Comparison of ENCODE assay signal across 10 mouse cellular contexts in genomic region chr17:13737336-13737735, GRCm38 (mm10). TPM values are rescaled to one million over a fixed set of nuclear protein-coding genes. Genes with fewer than 3 reads are reported as not detected.
A peak's percentile ranks its signal among the peaks of the same experiment; 100 is the strongest.
DNase-seq lines count a peak whose midpoint lies in the region; ATAC-seq lines count a peak whose summit lies in the region.
"Had no signal": no experiment of that assay in that cellular context is flagged by ENCODE, and none has a peak within 500 bp of the region (broad histone marks: within the 10 kb centered on the region; RNA-seq: fewer than 3 reads in every experiment).

No protein-coding gene starts in this region.

- H3K27ac ChIP-seq in midbrain, embryonic 12.5 days (replicated peaks) = peak overlapping the region; percentile 15; the same call in 1 of the 2 replicates
- H3K27ac ChIP-seq in midbrain, embryonic 10.5 days (replicated peaks) = no peak overlapping the region
- H3K27ac ChIP-seq: liver, embryonic 15.5 days had no signal

- no peaks in the 10 kb centered on the region for H3K9me3 ChIP-seq in midbrain, embryonic 12.5 days
- H3K9me3 ChIP-seq in midbrain, embryonic 10.5 days (replicated peaks) = no peaks in the 10 kb centered on the region
- H3K9me3 ChIP-seq: liver, embryonic 15.5 days had no signal

- intact Hi-C loops in heart, postnatal 14 days (cut with DNase I) = no loop called here

- peaks cover 9% of the 10 kb centered on the region; the same call in 1 of the 2 replicates for H3K4me1 ChIP-seq in midbrain, embryonic 12.5 days
- peaks cover 17% of the 10 kb centered on the region for H3K4me1 ChIP-seq in midbrain, embryonic 10.5 days

- ATAC-seq in midbrain, embryonic 12.5 days (ENCODE audit: low FRiP score, low read depth) = no peak
- no peak for ATAC-seq in granulocyte monocyte progenitor cell, adult 5-6 weeks (replicated peaks; ENCODE audit: poor library complexity, severe bottlenecking)

- no peak overlapping the region for H3K4me3 ChIP-seq in midbrain, embryonic 12.5 days
- no peak overlapping the region for H3K4me3 ChIP-seq in midbrain, embryonic 10.5 days
- H3K4me3 ChIP-seq: liver, embryonic 15.5 days had no signal

- no peak overlapping the region for H3K4me2 ChIP-seq in midbrain, embryonic 12.5 days (replicated peaks)
- H3K4me2 ChIP-seq: liver, embryonic 15.5 days had no signal

- no peaks in the 10 kb centered on the region for H3K27me3 ChIP-seq in midbrain, embryonic 12.5 days
- no peaks in the 10 kb centered on the region for H3K27me3 ChIP-seq in midbrain, embryonic 10.5 days (ENCODE audit: low read depth, poor library complexity, severe bottlenecking)
- H3K27me3 ChIP-seq: liver, embryonic 15.5 days had no signal

- H3K9ac ChIP-seq in midbrain, embryonic 12.5 days (replicated peaks) = no peak overlapping the region
- H3K9ac ChIP-seq: liver, embryonic 15.5 days had no signal

- H3K36me3 ChIP-seq in midbrain, embryonic 12.5 days = no peaks in the 10 kb centered on the region
- H3K36me3 ChIP-seq in midbrain, embryonic 10.5 days = no peaks in the 10 kb centered on the region
- H3K36me3 ChIP-seq: liver, embryonic 15.5 days had no signal

- peak; percentile 14 to 48 for DNase-seq in frontal cortex, adult 2 months (ENCODE audit: extremely low spot score in 1 of 2, low spot score in 1 of 2)
- DNase-seq in frontal cortex, postnatal 14 days (ENCODE audit: low spot score in 2 of 2) = no peak
- no peak for DNase-seq in midbrain, embryonic 10.5 days (ENCODE audit: low spot score)
- DNase-seq in heart, postnatal 14 days = peak; percentile 30
- DNase-seq in lung, postnatal 36 days = peak; percentile 59
- no peak for DNase-seq in layer of hippocampus, postnatal 25 days (ENCODE audit: extremely low spot score in 1 of 2, low spot score in 1 of 2)

- 64% methylated on average over 6 of the region's 6 CpGs for WGBS in midbrain, embryonic 12.5 days
- 78% methylated on average over 6 of the region's 6 CpGs for WGBS in midbrain, embryonic 10.5 days

RNA-seq across cellular contexts. Expression of gene Afdn, which starts 23.0 kb away (rescaled TPM):
- 87.0 and 90.3 TPM in 2 replicates for polyA plus RNA-seq in frontal cortex, adult 2 months (2012; rRNA removed)
- 162 and 176 TPM in 2 replicates for polyA plus RNA-seq in midbrain, embryonic 12.5 days (2016; fragmentation: Nextera tagmentation; extraction: Ambion mirVana)
- polyA plus RNA-seq in midbrain, embryonic 10.5 days (2016; fragmentation: Nextera tagmentation; extraction: Ambion mirVana) = 72.1 and 73.1 TPM in 2 replicates
- 100 to 1,000 TPM; 106 to 131 TPM for total RNA-seq in heart, postnatal 14 days (2021)
- total RNA-seq in granulocyte monocyte progenitor cell, adult 5-6 weeks (2014; fragmentation: Nextera tagmentation) = 2.4 and 3.9 TPM in 2 replicates
- 3.4 and 3.8 TPM in 2 replicates for total RNA-seq in granulocyte monocyte progenitor cell, adult 5-6 weeks (2017)
- 100 to 1,000 TPM in 1 of 2 experiments, 10 to 100 TPM in 1; 91.7 to 115 TPM for total RNA-seq in layer of hippocampus, postnatal 25 days (2021)

RNA-seq across cellular contexts. Expression of gene Tcte2, which starts 24.3 kb away (rescaled TPM):
- polyA plus RNA-seq in frontal cortex, adult 2 months (2012; rRNA removed) = 12.6 and 14.0 TPM in 2 replicates
- 12.8 and 16.6 TPM in 2 replicates for polyA plus RNA-seq in midbrain, embryonic 12.5 days (2016; fragmentation: Nextera tagmentation; extraction: Ambion mirVana)
- polyA plus RNA-seq in midbrain, embryonic 10.5 days (2016; fragmentation: Nextera tagmentation; extraction: Ambion mirVana) = 5.6 and 6.1 TPM in 2 replicates
- total RNA-seq in heart, postnatal 14 days (2021) = 1 to 10 TPM; 2.5 to 5.6 TPM
- not detected in 2 replicates for total RNA-seq in granulocyte monocyte progenitor cell, adult 5-6 weeks (2014; fragmentation: Nextera tagmentation)
- not detected in 2 replicates for total RNA-seq in granulocyte monocyte progenitor cell, adult 5-6 weeks (2017)
- total RNA-seq in layer of hippocampus, postnatal 25 days (2021) = 10 to 100 TPM; 18.9 to 22.3 TPM
- total RNA-seq: hematopoietic stem cell, adult 5-6 weeks had no signal

Comparison
In these comparisons a context has a peak if more than half of its experiments do, and no peak if none do; other contexts are left out.
1. DNase-seq: peak in frontal cortex, adult 2 months (2 of 2), heart, postnatal 14 days (2 of 2) and lung, postnatal 36 days (single experiment); none in frontal cortex, postnatal 14 days (0 of 2), midbrain, embryonic 10.5 days (single experiment) and layer of hippocampus, postnatal 25 days (0 of 2).
2. RNA of gene Afdn, which starts 23.0 kb away (total RNA-seq): 106 to 131 TPM in heart, postnatal 14 days and 91.7 to 115 TPM in layer of hippocampus, postnatal 25 days; 2.4 to 3.9 TPM in granulocyte monocyte progenitor cell, adult 5-6 weeks; every median in the first group is over 10 times any median in the second.